Mouse (Mus musculus): ENCODE results near the gene 1600002K03Rik. TPM values are rescaled to one million over a fixed set of nuclear protein-coding genes. Genes with fewer than 3 reads are reported as not detected.

The 1600002K03Rik gene
- polyA plus RNA-seq, 1 experiment from 2014 or later, result 8.4 TPM

GRCm38 (mm10) chr10:80151211-80152034 is 21.3 kb upstream of the 1600002K03Rik start:
- H3K27ac ChIP-seq (ENCODE audit: low read length), result peak overlapping the region; percentile 99
- WGBS (ENCODE audit: insufficient replicate concordance), result 4% methylated on average over 26 of the region's 26 CpGs
- H3K27me3 ChIP-seq (ENCODE audit: control insufficient read depth, insufficient read depth, low read depth, low read length), result no peaks in the 10 kb centered on the region
- no peak for ATAC-seq (ENCODE audit: low read depth)
- H3K4me1 ChIP-seq (ENCODE audit: control insufficient read depth, low read depth, low read length), result peaks cover 85% of the 10 kb centered on the region
- no peaks in the 10 kb centered on the region for H3K9me3 ChIP-seq (replicated peaks; ENCODE audit: control insufficient read depth, low read length)
- H3K36me3 ChIP-seq (ENCODE audit: control insufficient read depth, insufficient read depth), result peaks cover 40% of the 10 kb centered on the region
- peak overlapping the region; percentile 98 for H3K4me2 ChIP-seq (ENCODE audit: low read depth, low read length)
- H3K4me3 ChIP-seq (ENCODE audit: low read depth, low read length), result peak overlapping the region; percentile 93
- H3K9ac ChIP-seq (ENCODE audit: low read depth, low read length), result peak overlapping the region; percentile 88

DNA sequence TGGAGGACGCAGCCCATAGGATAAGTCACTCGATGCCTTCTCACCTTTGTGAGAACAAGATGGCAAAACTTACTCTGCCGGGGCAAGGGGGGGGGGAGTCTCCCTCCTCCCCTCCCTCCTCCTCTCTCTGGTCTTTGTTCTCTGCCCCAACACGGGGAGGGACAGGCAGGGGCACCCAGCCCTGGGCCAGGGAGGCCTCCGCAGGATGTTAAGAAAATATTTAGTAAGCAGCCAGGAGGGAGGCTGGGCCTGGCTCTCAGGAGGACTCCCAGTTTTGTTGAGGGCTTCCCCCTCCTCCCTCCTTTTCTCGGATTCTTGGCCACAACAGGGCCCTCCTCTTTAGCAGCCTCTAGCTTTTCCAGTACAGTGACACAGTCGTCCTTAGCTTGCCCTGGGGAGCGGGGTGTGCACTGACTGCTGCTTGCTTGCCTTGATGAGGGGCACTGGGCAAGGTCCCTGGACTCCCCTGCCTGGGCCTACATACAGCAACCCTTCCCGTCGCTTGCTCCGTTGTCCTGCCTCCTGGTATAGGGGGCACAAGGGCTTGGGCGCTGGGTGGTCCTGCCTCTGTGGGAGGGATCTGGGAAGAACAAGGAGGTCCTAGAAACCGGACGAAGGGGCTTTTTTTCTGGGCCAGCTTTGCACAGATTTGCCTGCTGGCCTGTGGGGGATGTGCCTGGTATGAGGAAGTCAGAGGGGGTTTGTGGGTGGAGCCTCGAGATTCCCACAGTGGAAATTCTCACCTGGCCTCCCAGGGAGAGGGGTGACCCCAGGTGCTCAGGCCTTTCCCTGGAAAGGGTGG is 20.5 kb upstream of the 1600002K03Rik start:
- Histone ChIP-seq H3K27ac (ENCODE audit: low read length) (peak overlapping the region; percentile 99), H3K36me3 (ENCODE audit: control insufficient read depth, insufficient read depth) (peaks cover 48% of the 10 kb centered on the region), H3K4me3 (ENCODE audit: low read depth, low read length) (peak overlapping the region; percentile 93), H3K9me3 (replicated peaks; ENCODE audit: control insufficient read depth, low read length) (no peaks in the 10 kb centered on the region), H3K27me3 (ENCODE audit: control insufficient read depth, insufficient read depth, low read depth, low read length) (no peaks in the 10 kb centered on the region), H3K4me1 (ENCODE audit: control insufficient read depth, low read depth, low read length) (peaks cover 83% of the 10 kb centered on the region), H3K4me2 (ENCODE audit: low read depth, low read length) (peak overlapping the region; percentile 98), H3K9ac (ENCODE audit: low read depth, low read length) (peak overlapping the region; percentile 88)
- ATAC-seq (ENCODE audit: low read depth), result no peak
- 39% methylated on average over 14 of the region's 15 CpGs for WGBS (ENCODE audit: insufficient replicate concordance)

- peaks cover 83% of the 10 kb centered on the region for H3K4me1 ChIP-seq (ENCODE audit: control insufficient read depth, low read depth, low read length)
- peak overlapping the region; percentile 93 for H3K4me3 ChIP-seq (ENCODE audit: low read depth, low read length)
- 49% methylated on average over 3 of the region's 3 CpGs for WGBS (ENCODE audit: insufficient replicate concordance)
- peak overlapping the region; percentile 99 for H3K27ac ChIP-seq (ENCODE audit: low read length)
- ATAC-seq (ENCODE audit: low read depth), result no peak
- H3K27me3 ChIP-seq (ENCODE audit: control insufficient read depth, insufficient read depth, low read depth, low read length), result no peaks in the 10 kb centered on the region
- H3K9ac ChIP-seq (ENCODE audit: low read depth, low read length), result peak overlapping the region; percentile 88; the same call in 1 of the 2 replicates
- peak overlapping the region; percentile 98 for H3K4me2 ChIP-seq (ENCODE audit: low read depth, low read length)
- no peaks in the 10 kb centered on the region for H3K9me3 ChIP-seq (replicated peaks; ENCODE audit: control insufficient read depth, low read length)
- H3K36me3 ChIP-seq (ENCODE audit: control insufficient read depth, insufficient read depth), result peaks cover 51% of the 10 kb centered on the region
Observed at GRCm38 (mm10) chr10:80152873-80153260, 19.9 kb upstream of the 1600002K03Rik start.

- Histone ChIP-seq H3K4me3 (ENCODE audit: low read depth, low read length) (peak overlapping the region; percentile 16; the same call in 1 of the 2 replicates), H3K9ac (ENCODE audit: low read depth, low read length) (peak overlapping the region; percentile 26; the same call in 1 of the 2 replicates), H3K27ac (ENCODE audit: low read length) (peak overlapping the region; percentile 99)
Observed at GRCm38 (mm10) chr10:80153713-80154112, 19.0 kb upstream of the 1600002K03Rik start.

GRCm38 (mm10) chr10:80154384-80154783 is 18.4 kb upstream of the 1600002K03Rik start:
- Histone ChIP-seq H3K9me3 (replicated peaks; ENCODE audit: control insufficient read depth, low read length) (no peaks in the 10 kb centered on the region), H3K4me3 (ENCODE audit: low read depth, low read length) (no peak overlapping the region), H3K27me3 (ENCODE audit: control insufficient read depth, insufficient read depth, low read depth, low read length) (no peaks in the 10 kb centered on the region), H3K36me3 (ENCODE audit: control insufficient read depth, insufficient read depth) (peaks cover 51% of the 10 kb centered on the region), H3K27ac (ENCODE audit: low read length) (no peak overlapping the region), H3K4me1 (ENCODE audit: control insufficient read depth, low read depth, low read length) (peaks cover 92% of the 10 kb centered on the region), H3K4me2 (ENCODE audit: low read depth, low read length) (no peak overlapping the region), H3K9ac (ENCODE audit: low read depth, low read length) (no peak overlapping the region)
- no peak for ATAC-seq (ENCODE audit: low read depth)
- WGBS (ENCODE audit: insufficient replicate concordance), result 81% methylated on average over 7 of the region's 7 CpGs

More at GRCm38 (mm10) chr10:80153713-80154112, 19.0 kb upstream of the 1600002K03Rik start:
- Histone ChIP-seq H3K4me2 (ENCODE audit: low read depth, low read length) (peak overlapping the region; percentile 98; the same call in 1 of the 2 replicates), H3K27me3 (ENCODE audit: control insufficient read depth, insufficient read depth, low read depth, low read length) (no peaks in the 10 kb centered on the region), H3K9me3 (replicated peaks; ENCODE audit: control insufficient read depth, low read length) (no peaks in the 10 kb centered on the region), H3K36me3 (ENCODE audit: control insufficient read depth, insufficient read depth) (peaks cover 51% of the 10 kb centered on the region), H3K4me1 (ENCODE audit: control insufficient read depth, low read depth, low read length) (peaks cover 86% of the 10 kb centered on the region)
- ATAC-seq (ENCODE audit: low read depth), result no peak
- 86% methylated on average over 19 of the region's 19 CpGs for WGBS (ENCODE audit: insufficient replicate concordance)

GRCm38 (mm10) chr10:80155277-80155676 is 17.5 kb upstream of the 1600002K03Rik start:
- Histone ChIP-seq H3K9ac (ENCODE audit: low read depth, low read length) (no peak overlapping the region), H3K27ac (ENCODE audit: low read length) (no peak overlapping the region), H3K4me1 (ENCODE audit: control insufficient read depth, low read depth, low read length) (peaks cover 93% of the 10 kb centered on the region), H3K9me3 (replicated peaks; ENCODE audit: control insufficient read depth, low read length) (no peaks in the 10 kb centered on the region), H3K4me2 (ENCODE audit: low read depth, low read length) (no peak overlapping the region), H3K4me3 (ENCODE audit: low read depth, low read length) (no peak overlapping the region), H3K36me3 (ENCODE audit: control insufficient read depth, insufficient read depth) (peaks cover 51% of the 10 kb centered on the region), H3K27me3 (ENCODE audit: control insufficient read depth, insufficient read depth, low read depth, low read length) (no peaks in the 10 kb centered on the region)
- no peak for ATAC-seq (ENCODE audit: low read depth)
- WGBS (ENCODE audit: insufficient replicate concordance), result 79% methylated on average over 1 of the region's 1 CpGs

DNA sequence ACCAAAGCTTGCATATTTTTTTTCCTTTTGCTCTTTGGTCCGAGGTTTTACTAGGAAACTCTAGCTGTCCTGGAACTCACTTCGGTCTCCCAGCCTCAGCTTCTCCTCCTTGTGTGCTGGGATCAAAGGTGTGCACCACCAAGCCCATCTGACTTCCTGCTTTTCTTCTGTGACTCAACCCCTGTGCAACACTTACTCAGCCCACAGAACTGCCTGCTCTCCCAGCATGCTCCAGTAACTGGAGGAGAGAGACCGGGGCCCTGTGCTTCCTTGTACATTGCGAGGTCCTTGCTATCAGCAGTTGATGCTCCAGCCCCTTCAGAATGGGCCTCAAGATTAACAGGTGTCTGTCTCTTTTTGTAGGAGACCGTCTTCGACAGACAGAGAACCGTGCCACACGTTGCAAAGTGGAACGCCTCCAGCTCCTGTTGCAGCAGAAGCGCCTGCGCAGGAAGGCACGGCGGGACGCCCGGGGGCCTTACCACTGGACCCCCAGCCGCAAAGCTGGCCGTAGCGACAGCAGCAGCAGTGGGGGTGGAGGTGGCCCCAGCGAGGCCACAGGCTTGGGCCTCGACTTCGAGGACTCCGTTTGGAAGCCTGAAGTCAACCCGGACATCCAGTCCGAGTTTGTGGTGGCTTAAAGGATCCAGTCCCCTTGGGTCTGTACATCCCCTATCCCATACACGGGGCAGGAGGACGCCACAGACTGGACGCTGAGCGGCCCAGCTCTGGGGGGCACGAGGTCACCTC is 16.6 kb upstream of the 1600002K03Rik start:
- Histone ChIP-seq H3K4me2 (ENCODE audit: low read depth, low read length) (no peak overlapping the region), H3K36me3 (ENCODE audit: control insufficient read depth, insufficient read depth) (peaks cover 51% of the 10 kb centered on the region), H3K27me3 (ENCODE audit: control insufficient read depth, insufficient read depth, low read depth, low read length) (no peaks in the 10 kb centered on the region), H3K9ac (ENCODE audit: low read depth, low read length) (no peak overlapping the region), H3K27ac (ENCODE audit: low read length) (0 out of 2 replicates have a peak overlapping the region, but pooled peaks have one; percentile 10), H3K9me3 (replicated peaks; ENCODE audit: control insufficient read depth, low read length) (no peaks in the 10 kb centered on the region), H3K4me3 (ENCODE audit: low read depth, low read length) (no peak overlapping the region), H3K4me1 (ENCODE audit: control insufficient read depth, low read depth, low read length) (peaks cover 93% of the 10 kb centered on the region)
- ATAC-seq (ENCODE audit: low read depth), result no peak
- WGBS (ENCODE audit: insufficient replicate concordance), result 78% methylated on average over 29 of the region's 29 CpGs

DNA sequence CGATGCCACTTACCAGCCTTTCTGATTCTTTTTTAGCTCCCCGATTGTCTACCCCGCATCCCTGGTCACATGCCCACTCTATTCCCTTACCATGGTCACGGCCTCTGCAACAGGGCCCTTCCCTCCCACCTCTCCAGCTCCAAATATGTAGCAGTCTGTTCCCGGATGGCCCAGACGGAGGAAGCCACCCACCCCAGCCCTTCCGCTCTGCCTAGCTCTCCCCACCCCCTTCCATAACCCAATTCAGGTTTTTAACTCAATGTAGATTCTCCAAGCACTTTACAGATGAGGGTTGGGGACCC is 16.0 kb upstream of the 1600002K03Rik start:
- no peak overlapping the region for H3K27ac ChIP-seq (ENCODE audit: low read length)
- 86% methylated on average over 7 of the region's 7 CpGs for WGBS (ENCODE audit: insufficient replicate concordance)
- no peaks in the 10 kb centered on the region for H3K27me3 ChIP-seq (ENCODE audit: control insufficient read depth, insufficient read depth, low read depth, low read length)
- peaks cover 47% of the 10 kb centered on the region for H3K36me3 ChIP-seq (ENCODE audit: control insufficient read depth, insufficient read depth)
- no peak for ATAC-seq (ENCODE audit: low read depth)
- H3K9ac ChIP-seq (ENCODE audit: low read depth, low read length), result no peak overlapping the region
- no peak overlapping the region for H3K4me2 ChIP-seq (ENCODE audit: low read depth, low read length)
- no peak overlapping the region for H3K4me3 ChIP-seq (ENCODE audit: low read depth, low read length)
- peaks cover 93% of the 10 kb centered on the region for H3K4me1 ChIP-seq (ENCODE audit: control insufficient read depth, low read depth, low read length)
- no peaks in the 10 kb centered on the region for H3K9me3 ChIP-seq (replicated peaks; ENCODE audit: control insufficient read depth, low read length)

Measured in liver, embryonic 16.5 days (tissue).